Mouse (Mus musculus) liver, embryonic 11.5 days (tissue): ENCODE measurements around the gene Gm10985. TPM values are rescaled to one million over a fixed set of nuclear protein-coding genes. Genes with fewer than 3 reads are reported as not detected.

Source experiments
- polyA plus RNA-seq: library from polyadenylated mRNA; unstranded; fragments of >200 nt; fragmentation: Nextera tagmentation; extraction: Ambion mirVana; gene quantifications from 2 replicates; pipeline ENCODE4 v1.2.1, GENCODE M21; 2014

The Gm10985 gene
- polyA plus RNA-seq, 1 experiment from 2014 or later, result not detected

Other genes with a start within 250 kb of the Gm10985 start
- 2.7 and 3.6 TPM in 2 replicates for gene Frem2, start 187.7 kb upstream of the Gm10985 start, polyA plus RNA-seq
- 93.4 and 105 TPM in 2 replicates for gene Ufm1, start 18.7 kb downstream of the Gm10985 start, polyA plus RNA-seq